Mouse (Mus musculus) embryo, embryonic 10 days (tissue): ENCODE results near the gene Prkrip1.
"Not testable (repeated sequence)": the region's sequence is repeated elsewhere in the genome, so short reads cannot be mapped to it uniquely, and the experiment has no call there.

ENCODE experiments used
- DNase-seq: peaks from one replicate; pipeline ENCODE4 v3.0.0-alpha.2; 2015; ENCODE audit warnings: low spot score

Prkrip1 gene

GRCm38 (mm10) chr5:136163807-136164474 is 34.8 kb downstream of the Prkrip1 start:
- no peak for DNase-seq

GRCm38 (mm10) chr5:136160084-136160483 is 38.7 kb downstream of the Prkrip1 start:
- not testable (repeated sequence) for DNase-seq

GRCm38 (mm10) chr5:136155399-136155798 is 43.4 kb downstream of the Prkrip1 start:
- no peak for DNase-seq

GRCm38 (mm10) chr5:136152365-136152764 is 46.4 kb downstream of the Prkrip1 start:
- no peak for DNase-seq

- DNase-seq: not testable (repeated sequence)
Observed at GRCm38 (mm10) chr5:136149134-136149576, 49.6 kb downstream of the Prkrip1 start.

- DNase-seq: no peak
Observed at GRCm38 (mm10) chr5:136147704-136148103, 51.1 kb downstream of the Prkrip1 start.

GRCm38 (mm10) chr5:136146936-136147335 is 51.8 kb downstream of the Prkrip1 start:
- DNase-seq: no peak

GRCm38 (mm10) chr5:136144606-136145430 is 53.9 kb downstream of the Prkrip1 start:
- no peak for DNase-seq

- no peak for DNase-seq
Observed at GRCm38 (mm10) chr5:136143161-136143755, 55.5 kb downstream of the Prkrip1 start.

- no peak for DNase-seq
Observed at GRCm38 (mm10) chr5:136142746-136143145, 56.0 kb downstream of the Prkrip1 start.

GRCm38 (mm10) chr5:136140057-136140482 is 58.7 kb downstream of the Prkrip1 start:
- no peak for DNase-seq

GRCm38 (mm10) chr5:136139393-136139792 is 59.4 kb downstream of the Prkrip1 start:
- no peak for DNase-seq

- DNase-seq: peak; percentile 80
Observed at GRCm38 (mm10) chr5:136137658-136138274, 61.0 kb downstream of the Prkrip1 start.

GRCm38 (mm10) chr5:136136292-136136990 is 62.3 kb downstream of the Prkrip1 start:
- DNase-seq: peak; percentile 16

- DNase-seq: peak; percentile 98
Observed at GRCm38 (mm10) chr5:136135571-136136291, 63.0 kb downstream of the Prkrip1 start, which contains the start of the genes Lrwd1 and Alkbh4. Gene Lrwd1, minus strand, starts transcription at chr5:136136074. Gene Alkbh4, plus strand, starts transcription at chr5:136136146.
